Mouse (Mus musculus) intestine, postnatal 0 days (tissue): Measurements from ENCODE around the gene Gm5148. TPM values are rescaled to one million over a fixed set of nuclear protein-coding genes. Genes with fewer than 3 reads are reported as not detected.
A peak's percentile ranks its signal among the peaks of the same experiment; 100 is the strongest.

Source experiments
- ATAC-seq: fragments of 200-750 bp; cut with Nextera tagmentation; 2 replicates; pipeline ENCODE4 v1.8.0; 2017; ENCODE audit warnings: mild to moderate bottlenecking, moderate TSS enrichment, moderate library complexity
- H3K27ac ChIP-seq: fragments of 300-500 bp; sonication (generic); 2 replicates; pipeline ENCODE4 v1.5.1; 2014; ENCODE audit warnings: mild to moderate bottlenecking, low read depth, low read length, moderate library complexity
- H3K27me3 ChIP-seq: fragments of 300-500 bp; sonication (generic); replicated peaks from 2 replicates; pipeline ENCODE4 v1.6.1; 2014; ENCODE audit warnings: low read length, mixed read lengths; ENCODE audit not compliant: control insufficient read depth, insufficient read depth
- H3K36me3 ChIP-seq: fragments of 300-500 bp; sonication (generic); 2 replicates; pipeline ENCODE4 v1.6.1; 2014; ENCODE audit warnings: mild to moderate bottlenecking, moderate library complexity; ENCODE audit not compliant: control insufficient read depth, insufficient read depth
- H3K4me1 ChIP-seq: fragments of 300-500 bp; sonication (generic); replicated peaks from 2 replicates; pipeline ENCODE4 v1.6.1; 2014; ENCODE audit warnings: antibody characterized with exemption, low read length, mixed read lengths; ENCODE audit not compliant: control insufficient read depth, insufficient read depth
- H3K4me2 ChIP-seq: fragments of 300-500 bp; sonication (generic); replicated peaks from 2 replicates; pipeline ENCODE4 v1.6.1; 2014; ENCODE audit warnings: low read depth, mild to moderate bottlenecking, moderate library complexity
- H3K4me3 ChIP-seq: fragments of 300-500 bp; sonication (generic); 2 replicates; pipeline ENCODE4 v1.5.1; 2014; ENCODE audit warnings: low read depth, low read length
- H3K9ac ChIP-seq: fragments of 300-500 bp; sonication (generic); 2 replicates; pipeline ENCODE4 v1.6.1; 2014; ENCODE audit warnings: mild to moderate bottlenecking, low read depth, low read length
- H3K9me3 ChIP-seq: fragments of 300-500 bp; sonication (generic); 2 replicates; pipeline ENCODE4 v1.6.1; 2016; ENCODE audit warnings: mixed run types; ENCODE audit not compliant: control insufficient read depth
- CTCF ChIP-seq: sonication (generic); IDR thresholded peaks from 2 replicates; pipeline ENCODE4 v1.5.1; 2016; ENCODE audit warnings: low read depth, mild to moderate bottlenecking, control low read depth, antibody characterized with exemption, moderate library complexity
- WGBS: fragments of 180-500 bp; shearing (Covaris S2); extraction: QIAGEN DNeasy Blood & Tissue Kit; methylation state at CpG from one replicate; pipeline ENCODE4 v1.1.7; 2014; 5-methylcytosine and 5-hydroxymethylcytosine counted together
- polyA plus RNA-seq: library from polyadenylated mRNA; unstranded; fragments of >200 nt; fragmentation: Nextera tagmentation; extraction: Ambion mirVana; gene quantifications from 2 replicates; pipeline ENCODE4 v1.2.1, GENCODE M21; 2015

The Gm5148 gene
- polyA plus RNA-seq, 1 experiment from 2014 or later, result 4.5 TPM

GRCm38 (mm10) chr3:37723061-37723521, 1.2 kb downstream of the Gm5148 start:
- no peaks in the 10 kb centered on the region for H3K36me3 ChIP-seq
- peak overlapping the region; percentile 68 for H3K4me2 ChIP-seq
- peak overlapping the region; percentile 38 for H3K9ac ChIP-seq
- no peak for TF ChIP-seq CTCF
- 17% methylated on average over 11 of the region's 11 CpGs for WGBS
- no peaks in the 10 kb centered on the region for H3K27me3 ChIP-seq
- no peaks in the 10 kb centered on the region; the same call in 1 of the 2 replicates for H3K4me1 ChIP-seq
- H3K9me3 ChIP-seq, result no peaks in the 10 kb centered on the region
- peak overlapping the region; percentile 26 for H3K4me3 ChIP-seq
- peak overlapping the region; percentile 95 for H3K27ac ChIP-seq
- ATAC-seq, result peak; percentile 65

- H3K27me3 ChIP-seq, result no peaks in the 10 kb centered on the region
- no peaks in the 10 kb centered on the region for H3K36me3 ChIP-seq
- 33% methylated on average over 12 of the region's 12 CpGs for WGBS
- H3K4me1 ChIP-seq, result no peaks in the 10 kb centered on the region; the same call in 1 of the 2 replicates
- H3K4me2 ChIP-seq, result peak overlapping the region; percentile 68
- H3K27ac ChIP-seq, result peak overlapping the region; percentile 95
- peak overlapping the region; percentile 38 for H3K9ac ChIP-seq
- H3K9me3 ChIP-seq, result no peaks in the 10 kb centered on the region
- peak overlapping the region; percentile 26 for H3K4me3 ChIP-seq
- peak; percentile 22 for ATAC-seq
- no peak for TF ChIP-seq CTCF
These were observed 1.7 kb downstream of the Gm5148 start for GRCm38 (mm10) chr3:37722487-37723060.

GRCm38 (mm10) chr3:37716992-37717391, 7.3 kb downstream of the Gm5148 start:
- H3K4me1 ChIP-seq, result no peaks in the 10 kb centered on the region
- H3K27ac ChIP-seq, result no peak overlapping the region
- no peaks in the 10 kb centered on the region for H3K36me3 ChIP-seq
- no peaks in the 10 kb centered on the region for H3K9me3 ChIP-seq
- no peak overlapping the region for H3K9ac ChIP-seq
- 70% methylated on average over 2 of the region's 2 CpGs for WGBS
- no peak for ATAC-seq
- H3K4me3 ChIP-seq, result no peak overlapping the region
- no peak for TF ChIP-seq CTCF
- no peaks in the 10 kb centered on the region for H3K27me3 ChIP-seq
- H3K4me2 ChIP-seq, result no peak overlapping the region

GRCm38 (mm10) chr3:37715734-37716133, 8.6 kb downstream of the Gm5148 start:
- Histone ChIP-seq H3K9ac (no peak overlapping the region), H3K36me3 (no peaks in the 10 kb centered on the region), H3K4me2 (no peak overlapping the region), H3K27ac (no peak overlapping the region), H3K9me3 (no peaks in the 10 kb centered on the region), H3K4me1 (no peaks in the 10 kb centered on the region), H3K27me3 (no peaks in the 10 kb centered on the region), H3K4me3 (no peak overlapping the region)
- no peak for TF ChIP-seq CTCF
- ATAC-seq, result no peak
- 67% methylated on average over 7 of the region's 7 CpGs for WGBS

- no peak overlapping the region for H3K4me2 ChIP-seq
- H3K9ac ChIP-seq, result no peak overlapping the region
- no peaks in the 10 kb centered on the region for H3K4me1 ChIP-seq
- WGBS, result 62% methylated on average over 9 of the region's 9 CpGs
- no peak for ATAC-seq
- no peaks in the 10 kb centered on the region for H3K36me3 ChIP-seq
- no peak overlapping the region for H3K4me3 ChIP-seq
- no peaks in the 10 kb centered on the region for H3K27me3 ChIP-seq
- H3K27ac ChIP-seq, result no peak overlapping the region
- H3K9me3 ChIP-seq, result no peaks in the 10 kb centered on the region
- no peak for TF ChIP-seq CTCF
These were observed 11.8 kb downstream of the Gm5148 start for GRCm38 (mm10) chr3:37712501-37712900.

GRCm38 (mm10) chr3:37711639-37712038, 12.7 kb downstream of the Gm5148 start:
- no peak for ATAC-seq
- Histone ChIP-seq H3K4me2 (no peak overlapping the region), H3K9me3 (no peaks in the 10 kb centered on the region), H3K9ac (no peak overlapping the region), H3K27me3 (no peaks in the 10 kb centered on the region), H3K27ac (no peak overlapping the region), H3K4me3 (no peak overlapping the region), H3K36me3 (no peaks in the 10 kb centered on the region), H3K4me1 (no peaks in the 10 kb centered on the region)
- WGBS, result 66% methylated on average over 4 of the region's 4 CpGs
- TF ChIP-seq CTCF, result no peak
